Mouse (Mus musculus) left cerebral cortex, adult 11 months (tissue): ENCODE results near the gene Chic2.

Experiments
- DNase-seq: peaks from one replicate; pipeline ENCODE4 v3.0.0; 2022; ENCODE audit warnings: low spot score

Chic2 gene

GRCm38 (mm10) chr5:74975507-74975906, 69.1 kb downstream of the Chic2 start:
- no peak for DNase-seq

- DNase-seq = no peak
Observed at GRCm38 (mm10) chr5:74974726-74975411, 69.7 kb downstream of the Chic2 start.

GRCm38 (mm10) chr5:74974061-74974581, 70.5 kb downstream of the Chic2 start:
- DNase-seq = no peak

- no peak for DNase-seq
Observed at GRCm38 (mm10) chr5:74971418-74971817, 73.2 kb downstream of the Chic2 start.

- DNase-seq = no peak
Observed at GRCm38 (mm10) chr5:74969341-74969740, 75.2 kb downstream of the Chic2 start.

GRCm38 (mm10) chr5:74967882-74968281, 76.7 kb downstream of the Chic2 start:
- no peak for DNase-seq

- DNase-seq = no peak
Observed at GRCm38 (mm10) chr5:74966891-74967290, 77.7 kb downstream of the Chic2 start.

- DNase-seq = no peak
Observed at GRCm38 (mm10) chr5:74962771-74963170, 81.8 kb downstream of the Chic2 start.

GRCm38 (mm10) chr5:74960840-74961543, 83.6 kb downstream of the Chic2 start:
- no peak for DNase-seq

GRCm38 (mm10) chr5:74960306-74960705, 84.3 kb downstream of the Chic2 start:
- no peak for DNase-seq

- DNase-seq = no peak
Observed at GRCm38 (mm10) chr5:74957293-74958076, 87.1 kb downstream of the Chic2 start.

- no peak for DNase-seq
Observed at GRCm38 (mm10) chr5:74956335-74956734, 88.2 kb downstream of the Chic2 start.

GRCm38 (mm10) chr5:74955565-74955964, 89.0 kb downstream of the Chic2 start:
- DNase-seq = no peak

- DNase-seq = no peak
Observed at GRCm38 (mm10) chr5:74952938-74953337, 91.6 kb downstream of the Chic2 start.

GRCm38 (mm10) chr5:74951375-74951774, 93.2 kb downstream of the Chic2 start:
- no peak for DNase-seq

GRCm38 (mm10) chr5:74949298-74949697, 95.3 kb downstream of the Chic2 start:
- no peak for DNase-seq

- DNase-seq = no peak
Observed at GRCm38 (mm10) chr5:74948482-74948881, 96.1 kb downstream of the Chic2 start.
